Mouse (Mus musculus) cerebellum, adult 2 months (tissue): Measurements from ENCODE around the gene Eif2ak3.

ENCODE experiments used
- CTCF ChIP-seq: fragments of 200-500 bp; IDR thresholded peaks from 2 replicates; pipeline ENCODE4 v1.5.1; 2011; ENCODE audit warnings: low read depth, mild to moderate bottlenecking, control low read depth, low read length, moderate library complexity, borderline replicate concordance; ENCODE audit not compliant: insufficient read depth
- POLR2A ChIP-seq: fragments of 200-500 bp; IDR thresholded peaks from 2 replicates; pipeline ENCODE4 v1.6.1; 2011; ENCODE audit warnings: low read length, control low read depth, borderline replicate concordance; ENCODE audit not compliant: insufficient read depth

- TF ChIP-seq CTCF (no peak), POLR2A (no peak)
Measured at GRCm38 (mm10) chr6:70912396-70912765, 68.1 kb downstream of the Eif2ak3 start.
